Mouse (Mus musculus) erythroblast, embryonic 14.5 days (primary cell): ENCODE results near the gene Fat3.

Source experiments
- GATA1 ChIP-seq: IDR thresholded peaks from 2 replicates; pipeline ENCODE4 v1.6.1; 2012; ENCODE audit warnings: low read length, inconsistent platforms, mixed read lengths
- TAL1 ChIP-seq: IDR thresholded peaks from 3 replicates; pipeline ENCODE4 v1.6.1; 2012; ENCODE audit warnings: low read length, inconsistent platforms, mixed read lengths

- TF ChIP-seq GATA1: no peak
- no peak for TF ChIP-seq TAL1
Measured at GRCm38 (mm10) chr9:15955147-15955782, 545.8 kb downstream of the Fat3 start.
